Mouse (Mus musculus): ENCODE measurements around the gene Olfr676. TPM values are rescaled to one million over a fixed set of nuclear protein-coding genes. Genes with fewer than 3 reads are reported as not detected.

The Olfr676 gene
- total RNA-seq (2023): not detected

GRCm38 (mm10) chr7:105032398-105032797, at the start of gene Olfr676:
Gene Olfr676, plus strand, starts transcription at chr7:105032698.

GRCm38 (mm10) chr7:105001929-105002328, 30.6 kb upstream of the Olfr676 start, which contains the start of gene Olfr672:
Gene Olfr672, minus strand, starts transcription at chr7:105002029.

GRCm38 (mm10) chr7:105028360-105028759, 4.1 kb upstream of the Olfr676 start, which contains the start of gene Olfr675:
Gene Olfr675, minus strand, starts transcription at chr7:105028460.

GRCm38 (mm10) chr7:105064175-105064574, 31.7 kb downstream of the Olfr676 start, which contains the start of gene Olfr678:
Gene Olfr678, plus strand, starts transcription at chr7:105064475.

GRCm38 (mm10) chr7:105080905-105081304, 48.4 kb downstream of the Olfr676 start, which contains the start of gene Olfr679:
Gene Olfr679, plus strand, starts transcription at chr7:105081205.

Other genes with a start within 250 kb of the Olfr676 start
- not detected for gene Usp17lb, start 190.1 kb upstream of the Olfr676 start, total RNA-seq (2023)
- gene Usp17la, start 175.7 kb upstream of the Olfr676 start, total RNA-seq (2023): not detected
- not detected for gene Olfr665, start 154.7 kb upstream of the Olfr676 start, total RNA-seq (2023)
- not detected for gene Olfr666, start 136.7 kb upstream of the Olfr676 start, total RNA-seq (2023)
- not detected for gene Olfr667, start 111.2 kb upstream of the Olfr676 start, total RNA-seq (2023)
- gene Olfr668, start 104.6 kb upstream of the Olfr676 start, total RNA-seq (2023): not detected
- not detected for gene Olfr669, start 98.5 kb upstream of the Olfr676 start, total RNA-seq (2023)
- gene Olfr670, start 70.1 kb upstream of the Olfr676 start, total RNA-seq (2023): not detected
- gene Olfr671, start 53.6 kb upstream of the Olfr676 start, total RNA-seq (2023): not detected
- not detected for gene Olfr672, start 30.7 kb upstream of the Olfr676 start, total RNA-seq (2023)
- not detected for gene Olfr675, start 4.2 kb upstream of the Olfr676 start, total RNA-seq (2023)
- gene Olfr677, start 18.7 kb downstream of the Olfr676 start, total RNA-seq (2023): not detected
- gene Olfr678, start 31.8 kb downstream of the Olfr676 start, total RNA-seq (2023): not detected
- not detected for gene Olfr679, start 48.5 kb downstream of the Olfr676 start, total RNA-seq (2023)
- gene Olfr680-ps1, start 60.1 kb downstream of the Olfr676 start, total RNA-seq (2023): not detected
- gene Olfr681, start 84.1 kb downstream of the Olfr676 start, total RNA-seq (2023): not detected
- not detected for gene Olfr683, start 114.3 kb downstream of the Olfr676 start, total RNA-seq (2023)
- not detected for gene Olfr684, start 131.0 kb downstream of the Olfr676 start, total RNA-seq (2023)
- gene Olfr685, start 153.3 kb downstream of the Olfr676 start, total RNA-seq (2023): not detected
- not detected for gene Olfr686, start 174.8 kb downstream of the Olfr676 start, total RNA-seq (2023)

All from T-cell, adult 66 days (primary cell).